Mouse (Mus musculus) naive thymus-derived CD4-positive, alpha-beta T cell, adult 5 months (primary cell): ENCODE results near the gene Col5a1. TPM values are rescaled to one million over a fixed set of nuclear protein-coding genes. Genes with fewer than 3 reads are reported as not detected.

Experiments
- polyA plus RNA-seq: library from polyadenylated mRNA; unstranded; fragments of 100-300 nt; shearing (Covaris generic); gene quantifications from one replicate; pipeline ENCODE4 v1.2.1, GENCODE M21; 2017

The Col5a1 gene
- polyA plus RNA-seq = not detected

GRCm38 (mm10) chr2:27886148-27886551 lies at the start of gene Col5a1:
Col5a1 (plus strand) TSS chr2:27886425.

GRCm38 (mm10) chr2:28084768-28085167 lies 198.5 kb downstream of the Col5a1 start, which contains the start of gene Fcnb:
Fcnb (minus strand) TSS chr2:28084885.

Other genes starting within 250 kb of the Col5a1 start
- gene Rxra, start 210.0 kb upstream of the Col5a1 start, polyA plus RNA-seq = 7.1 TPM
- gene Fcnb, start 198.5 kb downstream of the Col5a1 start, polyA plus RNA-seq = not detected